Mouse (Mus musculus) cortical plate, adult 2 months (tissue): ENCODE measurements around the gene Gm17359.

Experiments used
- CTCF ChIP-seq: fragments of 200-500 bp; IDR thresholded peaks from 2 replicates; pipeline ENCODE4 v1.5.1; 2011; ENCODE audit warnings: mild to moderate bottlenecking, control low read depth, low read length; ENCODE audit not compliant: insufficient read depth; ENCODE audit errors: extremely low read depth
- POLR2A ChIP-seq: fragments of 200-500 bp; IDR thresholded peaks from 2 replicates; pipeline ENCODE4 v1.6.1; 2011; ENCODE audit warnings: mild to moderate bottlenecking, low read length, control low read depth; ENCODE audit not compliant: insufficient read depth; ENCODE audit errors: extremely low read depth

- TF ChIP-seq CTCF, result no peak
- no peak for TF ChIP-seq POLR2A
Observed at GRCm38 (mm10) chr3:79440976-79441491, 104.6 kb downstream of the Gm17359 start.
